Mouse (Mus musculus) layer of hippocampus, postnatal 25 days (tissue): ENCODE results near the gene Sh3bp4. TPM values are rescaled to one million over a fixed set of nuclear protein-coding genes. Genes with fewer than 3 reads are reported as not detected.

Experiments
- DNase-seq, 2 experiments: peaks; one replicate each; pipeline ENCODE4 v3.0.0; 2022; ENCODE audit warnings: mixed read lengths in 2 of 2, low spot score in 1 of 2; ENCODE audit errors: extremely low spot score in 1 of 2
- total RNA-seq, 2 experiments: library from RNA; stranded (reverse); gene quantifications; 2 replicates each; pipeline ENCODE4 v1.2.3; 2021

Sh3bp4 gene
- total RNA-seq, 2 experiments from 2014 or later, result 28.3 to 29.3 TPM

DNA sequence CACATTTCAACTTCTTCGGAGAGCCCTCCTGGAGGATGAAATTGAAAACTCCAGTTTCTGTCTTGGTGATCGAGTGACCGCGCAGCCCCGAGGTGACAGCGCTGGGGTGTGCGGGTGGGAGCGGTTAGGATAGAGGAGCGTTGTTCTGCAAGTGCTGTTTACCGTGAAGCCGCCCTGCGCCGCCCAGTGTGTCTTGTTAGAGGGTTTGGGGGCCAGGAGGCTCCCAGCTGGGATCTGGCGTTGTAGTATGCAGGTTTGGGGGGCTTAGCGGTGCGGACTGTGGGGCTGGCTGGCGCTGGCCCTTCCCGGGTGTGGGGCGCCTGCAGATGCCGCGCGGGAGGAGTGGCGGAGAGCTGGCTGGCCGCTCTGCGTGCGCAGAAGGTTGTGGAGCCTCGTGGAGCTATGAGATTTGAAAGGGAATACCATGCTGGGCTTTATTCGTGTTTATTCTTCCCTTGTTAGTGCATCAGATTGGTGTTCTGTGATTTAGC lies 701 bp downstream of the Sh3bp4 start:
- DNase-seq, result peak; percentile 37 to 53

DNA sequence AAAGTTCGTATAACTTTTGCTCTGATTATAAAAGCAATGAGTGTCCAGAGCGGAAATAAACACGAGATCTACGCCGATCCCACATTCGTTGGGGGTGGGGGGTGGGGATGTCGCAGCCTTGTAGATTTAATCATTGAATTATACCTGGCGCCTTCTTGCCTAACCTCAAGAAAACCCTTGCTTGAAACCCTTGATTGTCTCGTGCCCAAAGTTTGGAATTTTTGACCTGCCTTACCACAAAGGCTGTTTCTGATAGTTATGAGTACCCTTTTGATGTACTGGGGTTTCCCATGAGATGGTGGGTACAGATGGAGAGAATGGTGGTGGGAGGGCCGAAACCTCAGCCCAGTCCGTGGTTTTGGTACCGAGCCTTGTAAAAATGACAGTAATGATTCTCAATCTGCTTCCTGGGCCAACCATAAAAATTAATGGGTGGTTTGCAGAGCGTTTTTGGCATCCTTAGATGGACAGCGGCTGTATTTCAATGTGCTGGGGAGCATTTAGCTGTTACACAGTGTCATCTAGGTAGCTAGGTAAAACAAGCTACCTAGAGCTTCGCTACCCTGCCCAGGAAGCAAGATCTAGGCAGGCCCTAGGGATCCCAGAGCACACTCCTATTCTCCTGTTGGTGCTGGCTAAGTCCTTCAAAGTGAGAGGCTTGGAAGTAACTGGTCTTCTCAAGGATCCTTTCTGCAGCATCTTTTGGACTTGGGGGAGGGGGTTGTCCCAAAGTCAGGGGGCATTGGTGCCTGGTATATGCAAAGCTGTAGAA lies 1.3 kb downstream of the Sh3bp4 start:
- DNase-seq, result no peak

DNA sequence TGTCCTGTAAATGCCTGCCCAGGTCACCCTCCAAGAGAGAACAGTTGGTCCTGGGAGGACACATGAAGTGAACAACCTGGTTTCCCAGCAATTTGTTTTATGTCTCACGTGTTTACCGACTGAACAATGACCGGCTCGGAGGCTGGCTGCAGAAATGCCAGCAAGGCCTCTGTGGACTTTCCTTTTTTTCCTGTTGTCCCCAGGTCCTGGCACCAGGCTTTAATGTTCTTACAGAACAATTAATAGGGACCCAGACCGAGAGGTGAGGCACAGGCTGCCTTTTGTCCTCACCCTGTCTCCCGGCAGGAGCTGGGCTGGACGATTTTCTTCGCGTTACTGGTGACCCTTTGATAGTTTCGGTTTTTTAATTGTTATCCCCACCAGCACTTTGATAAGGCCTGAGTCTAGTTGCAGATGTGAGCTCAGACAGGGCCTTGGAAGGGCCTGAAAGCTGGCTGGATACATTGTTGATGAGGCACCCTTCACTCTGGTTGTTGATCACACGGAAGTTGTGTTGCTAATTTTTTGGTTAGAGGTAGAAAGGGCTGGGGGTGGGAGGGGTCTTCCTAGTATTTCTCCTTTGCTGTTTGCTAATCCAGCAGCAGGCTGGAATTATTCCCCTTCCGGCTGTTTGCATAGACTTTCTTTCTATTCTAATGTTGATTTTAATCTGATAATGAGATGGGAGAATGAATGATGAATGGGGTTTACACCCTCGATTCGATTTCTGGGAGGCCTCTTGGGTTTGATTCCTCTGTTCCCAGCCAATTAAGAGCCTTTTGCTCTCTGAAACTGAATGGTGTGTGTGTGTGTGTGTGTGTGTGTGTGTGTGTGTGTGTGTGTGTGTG lies 2.2 kb downstream of the Sh3bp4 start:
- DNase-seq, result no peak

DNA sequence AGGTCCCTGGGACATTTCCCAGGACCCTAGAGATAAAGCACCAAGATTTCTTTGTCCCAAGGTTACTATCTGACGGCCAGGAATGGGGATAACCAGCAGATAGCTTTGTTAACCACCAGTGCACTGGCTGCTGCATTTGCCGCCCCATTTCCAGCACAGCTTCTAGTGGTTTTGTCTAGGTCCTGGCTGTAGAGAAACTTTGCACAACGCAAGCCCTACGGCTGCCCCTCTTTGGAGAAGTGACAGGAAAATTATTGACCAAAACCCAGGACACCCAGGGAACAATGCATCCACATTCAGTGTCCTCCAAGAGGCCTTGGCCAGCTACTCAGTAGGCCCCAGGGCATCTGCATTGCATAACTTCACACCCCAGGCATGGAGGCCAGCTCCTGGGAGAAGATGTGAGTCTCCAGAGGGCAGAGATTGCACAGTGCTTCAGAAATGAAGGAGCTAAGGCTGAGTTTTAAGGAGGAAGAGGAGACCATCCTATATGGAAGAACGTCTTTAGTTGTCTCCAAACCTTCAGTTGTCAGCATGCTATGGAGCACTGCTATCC lies 3.2 kb downstream of the Sh3bp4 start:
- no peak for DNase-seq

DNA sequence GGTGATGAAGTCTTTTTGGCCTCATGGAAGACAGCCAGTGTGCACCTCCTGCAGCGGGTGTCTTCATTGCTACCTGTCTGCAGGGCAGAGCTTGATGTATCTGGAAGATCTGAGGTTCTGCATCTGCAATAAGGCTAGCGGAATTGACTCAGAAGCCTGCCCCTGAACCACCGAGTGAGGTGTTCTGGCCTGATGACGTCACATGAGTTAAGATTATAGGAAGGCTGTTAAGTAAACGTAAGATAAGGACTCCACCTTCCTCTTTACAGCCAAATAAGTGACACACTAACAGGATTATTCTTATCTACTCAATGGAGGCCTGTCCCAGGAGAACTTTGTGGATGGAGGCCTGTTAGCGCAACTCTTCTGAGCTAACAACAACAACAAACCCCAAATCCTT lies 4.5 kb downstream of the Sh3bp4 start:
- DNase-seq, result no peak

DNA sequence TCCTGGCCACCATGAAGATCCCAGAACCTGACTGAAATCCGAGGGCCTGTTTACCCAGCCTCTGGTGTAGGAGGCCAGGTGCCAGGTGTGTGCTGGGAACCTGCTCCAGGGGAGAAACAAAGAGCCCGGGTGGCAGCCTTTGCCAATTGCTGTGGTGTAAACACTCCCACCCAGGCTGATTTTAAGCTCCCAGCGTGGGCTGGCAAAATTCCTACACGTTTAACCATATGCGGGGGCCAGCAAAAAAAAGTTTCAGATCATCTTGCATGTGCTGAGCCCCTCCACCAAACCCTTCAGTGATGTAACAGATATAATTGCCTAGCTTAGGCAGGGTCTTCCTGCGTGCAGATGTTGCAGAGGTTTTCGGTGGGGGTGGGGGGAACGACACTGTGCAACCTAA lies 4.9 kb downstream of the Sh3bp4 start:
- DNase-seq, result no peak

DNA sequence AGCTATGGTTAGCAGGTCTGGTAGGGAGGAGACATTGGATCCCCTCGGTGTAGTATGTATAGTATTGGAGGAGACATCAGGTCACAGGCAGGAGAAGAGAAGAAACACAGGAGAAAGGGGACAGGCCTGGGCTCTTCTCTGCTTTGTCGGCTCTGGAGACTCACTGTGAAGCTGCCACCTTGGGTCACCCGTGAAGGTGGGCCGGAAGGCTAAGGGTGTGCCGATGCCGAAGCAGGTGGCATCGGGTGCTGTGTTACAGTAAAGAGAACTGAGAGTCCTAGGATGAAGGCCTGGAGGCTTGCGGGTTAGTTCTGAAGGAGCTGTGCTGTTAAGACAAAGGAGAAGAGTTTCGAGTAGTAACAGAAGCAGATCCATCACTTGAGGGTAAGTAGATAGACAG lies 6.6 kb downstream of the Sh3bp4 start:
- DNase-seq, result no peak

DNA sequence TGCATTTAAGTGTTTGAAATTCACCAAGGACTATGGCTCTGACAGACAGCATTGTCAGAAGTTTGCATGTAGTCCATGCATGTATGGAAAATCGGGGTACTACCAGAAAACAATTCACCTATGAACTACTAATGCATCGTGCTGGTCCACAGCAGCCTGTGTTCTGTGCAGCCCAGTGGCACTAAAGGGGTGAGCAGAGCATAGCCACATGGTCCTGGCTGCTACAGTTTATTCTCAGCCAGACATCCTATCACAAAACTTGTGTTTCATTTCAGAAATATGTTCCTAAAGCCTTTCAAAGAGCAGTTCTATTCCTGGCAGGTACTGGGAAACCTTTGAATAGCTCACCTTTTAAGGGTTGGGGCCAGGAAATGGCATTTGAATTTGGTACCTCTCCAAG lies 8.0 kb downstream of the Sh3bp4 start:
- no peak for DNase-seq

DNA sequence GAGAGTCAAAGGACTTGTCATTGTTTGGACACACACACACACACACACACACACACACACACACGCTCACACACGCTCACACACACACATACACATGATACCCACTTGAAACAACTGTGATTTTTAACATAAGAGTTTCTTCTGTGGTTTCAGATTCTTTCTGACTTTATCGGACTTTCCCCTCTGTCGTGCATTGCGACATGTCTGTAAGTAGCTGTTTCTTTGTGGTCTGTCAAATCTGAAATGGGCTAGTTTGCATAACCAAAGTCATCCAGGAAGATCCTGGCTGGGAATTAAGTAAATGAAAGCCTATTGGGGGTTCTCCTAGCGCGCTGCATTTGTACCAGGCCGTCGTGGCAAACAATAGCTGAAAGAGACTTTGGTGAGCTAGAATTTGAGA lies 8.5 kb downstream of the Sh3bp4 start:
- DNase-seq, result no peak

DNA sequence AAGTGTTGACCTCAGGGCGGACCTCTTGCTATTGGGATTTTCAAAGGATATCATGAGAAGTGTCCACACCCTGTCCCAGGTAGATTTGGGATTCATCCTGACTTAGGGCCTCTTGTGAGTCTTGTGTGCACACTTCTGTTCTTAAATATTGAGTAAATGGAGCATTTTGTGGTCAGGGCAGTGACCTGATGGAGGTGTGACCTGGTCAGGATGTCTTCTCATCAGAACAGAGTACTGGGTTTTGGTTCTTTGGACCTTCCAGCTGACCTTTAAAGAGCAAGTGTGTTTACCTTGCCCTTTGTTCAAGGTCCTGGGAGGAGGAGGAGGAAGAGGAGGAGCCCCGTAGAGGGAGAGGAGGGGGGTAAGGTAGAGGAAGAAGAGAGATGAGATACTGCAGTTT lies 9.0 kb downstream of the Sh3bp4 start:
- no peak for DNase-seq

DNA sequence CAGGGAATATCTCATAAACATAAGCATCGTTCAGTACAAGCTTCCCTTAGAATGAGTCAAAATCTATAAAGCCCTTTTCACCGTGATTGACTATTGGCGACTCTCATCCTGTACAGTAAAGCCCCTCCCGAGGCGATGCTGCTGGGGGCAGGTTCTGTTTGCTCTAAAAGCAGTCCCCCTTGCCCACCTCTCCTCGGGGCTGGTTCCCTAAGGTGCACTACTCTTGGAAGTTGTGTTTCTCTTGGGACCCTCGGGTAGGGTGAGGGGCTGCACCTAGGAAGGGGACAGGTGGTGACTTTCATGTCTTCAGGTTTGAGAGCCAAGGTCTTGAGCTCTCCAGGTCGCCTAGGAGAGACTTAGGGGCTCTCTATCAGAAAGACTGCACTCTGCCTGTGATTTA lies 10.2 kb downstream of the Sh3bp4 start:
- DNase-seq, result no peak

DNA sequence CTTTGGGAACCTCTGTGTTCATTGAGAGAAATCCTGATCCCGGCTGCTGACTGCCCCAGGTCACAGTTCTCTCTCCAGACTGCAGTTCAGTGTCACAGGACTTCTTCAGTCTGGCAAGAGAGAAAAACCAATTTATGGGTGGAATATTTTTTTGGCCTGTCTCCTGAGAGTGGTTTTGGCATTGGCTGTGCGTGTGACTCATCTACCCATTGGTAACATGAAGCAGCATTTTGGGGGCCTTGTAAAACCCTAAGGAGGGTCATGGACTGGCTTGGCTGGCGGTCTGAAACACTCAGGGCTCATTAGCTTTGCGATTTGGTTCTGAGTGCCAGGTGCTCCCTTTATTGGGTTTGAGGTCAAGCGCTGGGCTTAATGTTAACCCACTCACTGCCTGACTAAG lies 10.6 kb downstream of the Sh3bp4 start:
- DNase-seq, result no peak

DNA sequence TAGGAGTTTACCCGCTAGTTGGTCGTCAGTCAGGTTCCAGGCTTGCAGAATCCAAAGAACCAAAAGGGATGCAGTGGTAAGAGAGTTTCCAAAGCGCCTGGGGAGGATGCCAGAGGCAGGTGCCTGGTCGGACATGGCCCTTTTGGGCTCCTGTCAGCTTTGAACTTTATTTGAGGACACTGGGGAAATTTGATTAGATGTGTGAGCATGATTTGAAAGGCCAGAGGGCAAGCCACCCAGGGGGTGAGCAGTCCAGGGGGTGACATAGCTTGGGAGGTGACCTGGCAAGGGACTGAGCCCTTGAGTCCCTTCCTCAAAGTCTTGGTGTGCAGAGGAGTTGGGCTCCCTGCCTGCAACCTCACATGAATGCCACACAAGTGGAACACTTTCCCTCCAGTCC lies 11.2 kb downstream of the Sh3bp4 start:
- DNase-seq, result no peak

DNA sequence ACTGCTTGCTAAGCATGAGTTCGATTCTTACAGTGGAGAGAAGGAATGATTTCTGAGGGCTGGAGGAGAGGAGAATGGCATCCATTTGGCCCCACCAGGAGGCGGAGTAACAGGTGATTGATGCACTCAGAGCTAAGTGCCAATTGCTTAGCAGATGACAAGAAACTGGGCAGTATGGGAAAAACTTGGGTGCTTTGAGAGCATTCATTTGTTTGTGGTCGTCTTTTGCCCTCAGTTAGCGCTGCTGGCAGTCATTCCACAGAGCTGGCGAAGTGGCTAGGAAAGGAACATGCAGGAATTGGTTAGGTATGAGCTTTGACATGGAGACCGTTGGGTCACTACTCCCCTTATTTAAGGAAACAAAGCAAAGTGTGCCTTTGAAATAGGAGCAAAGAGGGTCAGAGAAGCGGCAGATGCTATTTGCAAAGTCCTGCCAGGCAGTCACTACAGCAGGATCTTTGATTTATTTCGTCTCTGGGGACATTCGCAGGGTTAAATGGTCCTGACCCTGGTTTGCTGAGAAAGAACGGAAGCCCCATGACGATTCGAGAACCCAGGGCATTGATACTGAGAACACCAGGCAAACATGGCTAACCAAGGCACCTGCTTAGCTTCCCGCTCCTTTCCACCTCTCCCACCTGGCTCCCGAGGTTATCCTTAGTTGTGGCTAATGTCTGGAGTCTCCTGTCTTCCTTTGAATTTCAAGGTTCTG lies 12.1 kb downstream of the Sh3bp4 start:
- no peak for DNase-seq

DNA sequence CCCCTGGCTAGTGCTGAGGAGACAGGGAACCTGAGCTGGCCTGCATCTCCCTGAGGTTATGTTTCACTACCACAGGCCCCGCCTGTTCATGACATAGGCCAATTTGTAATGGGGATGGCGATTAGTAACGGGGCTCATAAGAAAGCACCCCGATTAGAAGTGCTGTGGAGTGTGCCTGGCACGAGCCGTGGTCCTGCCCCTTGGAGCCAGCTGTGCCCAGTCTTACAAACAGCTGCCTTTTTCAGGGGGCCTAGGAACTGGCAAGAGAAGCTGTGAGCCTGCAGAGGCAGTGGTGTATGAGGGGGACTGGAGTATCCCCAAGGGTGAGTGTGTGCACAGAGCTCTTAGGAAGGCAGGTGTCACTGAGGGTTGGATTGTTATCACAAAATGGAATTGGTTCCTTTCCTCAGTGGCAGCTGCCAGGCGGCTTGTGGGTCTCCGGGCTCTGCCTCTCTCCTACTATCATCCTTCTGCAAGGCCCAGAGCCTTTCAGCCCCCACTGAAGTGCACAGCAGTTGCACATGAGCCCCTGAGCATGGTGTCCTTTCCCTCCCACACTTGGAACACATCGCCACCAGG lies 16.4 kb downstream of the Sh3bp4 start:
- DNase-seq, result no peak

DNA sequence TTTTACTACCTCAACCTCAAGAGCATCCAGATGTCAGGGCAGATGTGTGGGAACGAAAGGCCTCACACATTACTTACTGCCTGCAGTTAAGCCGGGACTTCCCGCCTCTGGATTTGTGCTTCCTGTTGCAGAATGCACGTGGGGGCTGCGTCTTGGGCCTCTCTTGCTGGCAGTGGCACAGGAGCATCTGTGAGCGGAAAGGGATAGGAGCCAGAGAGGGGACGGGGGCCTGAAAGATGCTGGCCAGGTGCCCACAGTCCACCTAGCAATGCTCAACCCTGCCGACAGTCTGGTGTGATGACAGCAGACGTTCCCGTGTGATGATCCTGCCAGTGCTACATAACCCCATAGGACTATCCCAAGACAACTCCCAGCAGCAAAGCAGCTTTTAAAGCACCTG lies 17.9 kb downstream of the Sh3bp4 start:
- no peak for DNase-seq

DNA sequence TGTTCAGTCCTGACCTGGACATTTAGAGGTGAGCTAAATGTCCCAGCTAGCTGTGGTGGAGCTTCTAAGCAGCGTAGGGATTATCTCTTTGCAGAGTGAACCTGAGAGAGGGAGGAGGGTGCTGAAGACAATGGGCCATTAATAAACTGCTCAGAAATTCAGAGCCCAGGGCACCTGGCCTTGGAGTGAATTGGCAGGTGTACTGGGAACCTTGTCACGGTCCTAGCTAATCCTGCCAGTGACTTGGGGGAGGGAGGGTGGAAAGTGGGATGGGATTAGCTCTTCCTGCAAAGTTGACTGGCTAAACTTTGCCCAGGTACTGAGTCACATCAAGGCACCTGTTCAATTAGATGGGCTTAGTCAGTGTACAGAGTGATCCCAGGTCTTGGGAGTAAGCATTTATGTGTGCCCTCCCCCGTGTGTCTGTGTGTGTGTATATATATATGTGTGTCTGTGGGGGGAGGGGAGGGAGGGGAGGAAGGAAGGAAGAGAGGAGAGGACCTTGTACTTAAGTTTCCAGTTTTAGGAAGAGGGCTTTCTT lies 18.6 kb downstream of the Sh3bp4 start:
- no peak for DNase-seq

DNA sequence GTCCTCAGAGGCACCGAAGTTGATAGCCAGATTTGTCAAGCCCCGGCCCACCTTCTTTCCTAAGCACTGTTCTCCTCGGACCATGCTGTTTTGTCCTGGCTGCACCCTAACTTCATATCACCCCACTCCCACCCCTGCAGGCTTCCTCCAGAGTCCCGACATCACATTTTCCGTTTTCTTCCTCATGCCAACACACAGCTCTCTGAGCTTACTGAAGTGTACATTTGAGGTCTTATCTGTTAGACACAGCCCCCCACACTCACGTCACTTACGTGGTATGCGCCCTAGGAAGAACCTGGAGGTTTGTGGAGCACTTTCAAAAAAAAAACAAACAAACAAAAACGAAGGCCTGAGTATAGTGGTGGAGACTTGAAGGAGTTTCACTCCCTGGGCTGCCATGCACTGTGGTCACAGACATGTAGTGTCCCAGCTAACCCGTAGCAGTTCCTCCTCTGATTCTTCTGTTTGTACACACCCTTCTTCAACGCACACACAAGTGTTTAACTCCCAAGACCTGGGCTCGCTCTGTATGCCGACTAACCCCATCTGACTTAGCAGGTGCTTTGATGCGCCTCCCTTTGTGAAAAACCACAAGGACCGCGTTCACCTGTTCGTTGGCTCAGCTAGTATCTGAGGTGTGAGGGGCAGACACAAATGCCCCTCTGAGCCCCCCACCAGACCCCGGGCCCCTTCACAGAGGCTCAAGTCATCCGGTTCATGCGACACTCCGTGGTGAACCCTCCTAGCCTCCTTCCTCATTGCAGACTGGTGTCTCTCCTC lies 19.8 kb downstream of the Sh3bp4 start:
- DNase-seq, result no peak

DNA sequence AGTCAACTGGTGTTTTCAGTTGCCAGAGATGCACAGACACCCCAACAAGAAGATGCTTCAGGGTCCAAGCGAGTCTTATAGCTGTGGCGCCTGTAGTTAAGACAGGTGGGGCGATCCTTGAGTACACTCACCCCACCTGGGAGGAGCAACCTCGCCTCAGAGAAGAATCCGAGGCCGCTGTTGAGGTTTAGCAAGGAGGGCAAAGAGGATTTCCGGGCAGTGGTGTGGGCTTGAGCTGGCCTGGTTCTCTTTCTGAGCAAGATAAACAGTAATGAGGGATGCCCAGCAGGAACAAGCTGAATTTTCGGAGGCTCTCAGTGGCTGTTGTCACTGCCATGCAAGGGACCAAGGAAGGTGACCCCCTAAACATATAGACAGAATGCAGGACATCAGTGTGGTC lies 20.5 kb downstream of the Sh3bp4 start:
- DNase-seq, result no peak
